Comparison of ENCODE assay signal across 11 mouse cellular contexts in genomic region chr5:104003256-104003931, GRCm38 (mm10). TPM values are rescaled to one million over a fixed set of nuclear protein-coding genes. Genes with fewer than 3 reads are reported as not detected.
DNase-seq lines count a peak whose midpoint lies in the region; ATAC-seq and TF ChIP-seq lines count a peak whose summit lies in the region.
"Had no signal": no experiment of that assay in that cellular context is flagged by ENCODE, and none has a peak within 500 bp of the region (broad histone marks: within the 10 kb centered on the region; RNA-seq: fewer than 3 reads in every experiment).

No protein-coding gene starts in this region.

- H3K27me3 ChIP-seq in kidney, postnatal 0 days (ENCODE audit: insufficient read depth, low read length) = no peaks in the 10 kb centered on the region
- no peaks in the 10 kb centered on the region for H3K27me3 ChIP-seq in forebrain, embryonic 15.5 days
- H3K27me3 ChIP-seq in liver, embryonic 15.5 days = no peaks in the 10 kb centered on the region
- H3K27me3 ChIP-seq in neural tube, embryonic 13.5 days = peaks cover 8% of the 10 kb centered on the region; the same call in 1 of the 2 replicates

- H3K27ac ChIP-seq in kidney, postnatal 0 days = peak overlapping the region; percentile 54
- H3K27ac ChIP-seq in forebrain, embryonic 15.5 days (replicated peaks) = no peak overlapping the region
- H3K27ac ChIP-seq in liver, embryonic 15.5 days (replicated peaks) = peak overlapping the region; percentile 6; the same call in 1 of the 2 replicates
- no peak overlapping the region for H3K27ac ChIP-seq in neural tube, embryonic 13.5 days (replicated peaks)
- no peak overlapping the region for H3K27ac ChIP-seq in left cerebral cortex, adult 2 months
- H3K27ac ChIP-seq: heart, embryonic 10.5 days had no signal

- ATAC-seq in kidney, postnatal 0 days (replicated peaks; ENCODE audit: low FRiP score, low read depth) = 0 out of 2 replicates have a peak, but pooled peaks have one; percentile 10
- no peak for ATAC-seq in forebrain, embryonic 15.5 days (replicated peaks)
- ATAC-seq in liver, embryonic 15.5 days (ENCODE audit: insufficient read depth) = no peak
- ATAC-seq in neural tube, embryonic 13.5 days (ENCODE audit: low read depth) = no peak

- DNase-seq in kidney, postnatal 0 days (ENCODE audit: low spot score) = no peak
- no peak for DNase-seq in kidney, adult 18-20 months
- DNase-seq in retina, postnatal 1 day = no peak
- no peak for DNase-seq in left cerebral cortex, adult 2 months (ENCODE audit: extremely low spot score in 1 of 2, low spot score in 2 of 2)
- no peak for DNase-seq in adrenal gland, postnatal 10 days
- DNase-seq: kidney, postnatal 25 days had no signal

- 50% methylated on average over 15 of the region's 15 CpGs for WGBS in kidney, postnatal 0 days
- WGBS in forebrain, embryonic 15.5 days = 47% methylated on average over 15 of the region's 15 CpGs
- 61% methylated on average over 15 of the region's 15 CpGs for whole genome bisulfite sequencing in liver, embryonic 15.5 days (ENCODE audit: insufficient replicate concordance)
- WGBS in neural tube, embryonic 13.5 days = 57% methylated on average over 15 of the region's 15 CpGs

- H3K9me3 ChIP-seq in kidney, postnatal 0 days (replicated peaks; ENCODE audit: low read length) = no peaks in the 10 kb centered on the region
- no peaks in the 10 kb centered on the region for H3K9me3 ChIP-seq in forebrain, embryonic 15.5 days
- H3K9me3 ChIP-seq in liver, embryonic 15.5 days (replicated peaks) = no peaks in the 10 kb centered on the region
- no peaks in the 10 kb centered on the region for H3K9me3 ChIP-seq in neural tube, embryonic 13.5 days
- H3K9me3 ChIP-seq: heart, embryonic 10.5 days had no signal

- H3K4me2 ChIP-seq in kidney, postnatal 0 days (ENCODE audit: low read length) = peak overlapping the region; percentile 30
- peak overlapping the region; percentile 14 for H3K4me2 ChIP-seq in forebrain, embryonic 15.5 days (replicated peaks)
- peak overlapping the region; percentile 16 for H3K4me2 ChIP-seq in liver, embryonic 15.5 days
- peak overlapping the region; percentile 33 for H3K4me2 ChIP-seq in neural tube, embryonic 13.5 days

- no peaks in the 10 kb centered on the region; the same call in 1 of the 2 replicates for H3K4me1 ChIP-seq in kidney, postnatal 0 days (replicated peaks; ENCODE audit: insufficient read depth, low read length)
- peaks cover 2% of the 10 kb centered on the region; the same call in 1 of the 2 replicates for H3K4me1 ChIP-seq in forebrain, embryonic 15.5 days
- H3K4me1 ChIP-seq in liver, embryonic 15.5 days (replicated peaks) = peaks cover 9% of the 10 kb centered on the region; the same call in 1 of the 2 replicates
- H3K4me1 ChIP-seq in neural tube, embryonic 13.5 days (replicated peaks) = 0 out of 2 replicates have a peak, but pooled peaks cover 5% of the 10 kb centered on the region
- H3K4me1 ChIP-seq: heart, embryonic 10.5 days had no signal

- no peak overlapping the region for H3K4me3 ChIP-seq in kidney, postnatal 0 days (replicated peaks; ENCODE audit: low read depth, low read length)
- H3K4me3 ChIP-seq in forebrain, embryonic 15.5 days = no peak overlapping the region
- H3K4me3 ChIP-seq in liver, embryonic 15.5 days (replicated peaks) = no peak overlapping the region
- no peak overlapping the region for H3K4me3 ChIP-seq in neural tube, embryonic 13.5 days
- no peak overlapping the region for H3K4me3 ChIP-seq in left cerebral cortex, adult 2 months
- H3K4me3 ChIP-seq: heart, embryonic 10.5 days had no signal

- TF ChIP-seq CTCF in kidney, postnatal 0 days (IDR thresholded peaks at IDR 0.05; ENCODE audit: low read depth) = no peak
- no peak for TF ChIP-seq CTCF in left cerebral cortex, adult 2 months (IDR thresholded peaks at IDR 0.05)

- intact Hi-C loops in left cerebral cortex, adult 2 months (cut with DNase I) = no loop called here

- H3K9ac ChIP-seq in kidney, postnatal 0 days (ENCODE audit: low read depth, low read length) = no peak overlapping the region; the same call in 1 of the 2 replicates
- H3K9ac ChIP-seq in forebrain, embryonic 15.5 days (replicated peaks) = no peak overlapping the region
- H3K9ac ChIP-seq in liver, embryonic 15.5 days = no peak overlapping the region
- H3K9ac ChIP-seq in neural tube, embryonic 13.5 days = 0 out of 2 replicates have a peak overlapping the region, but pooled peaks have one; percentile 32

- peaks cover 17% of the 10 kb centered on the region; the same call in 1 of the 2 replicates for H3K36me3 ChIP-seq in kidney, postnatal 0 days (ENCODE audit: insufficient read depth, low read length)
- no peaks in the 10 kb centered on the region for H3K36me3 ChIP-seq in forebrain, embryonic 15.5 days
- peaks cover 8% of the 10 kb centered on the region; the same call in 1 of the 2 replicates for H3K36me3 ChIP-seq in liver, embryonic 15.5 days (replicated peaks)
- no peaks in the 10 kb centered on the region for H3K36me3 ChIP-seq in neural tube, embryonic 13.5 days

RNA-seq across cellular contexts. Expression of gene Hsd17b11, which starts 18.3 kb away (rescaled TPM):
- 12.3 and 12.4 TPM in 2 replicates for polyA plus RNA-seq in kidney, postnatal 0 days (2015; fragmentation: Nextera tagmentation; extraction: Ambion mirVana)
- polyA plus RNA-seq in forebrain, embryonic 15.5 days (2015; fragmentation: Nextera tagmentation; extraction: Ambion mirVana) = 1.1 and 1.8 TPM in 2 replicates
- polyA plus RNA-seq in liver, embryonic 15.5 days (2015; fragmentation: Nextera tagmentation; extraction: Ambion mirVana) = 2.6 and 2.7 TPM in 2 replicates
- 2.3 and 2.7 TPM in 2 replicates for polyA plus RNA-seq in neural tube, embryonic 13.5 days (2015; fragmentation: Nextera tagmentation; extraction: Ambion mirVana)
- total RNA-seq in left cerebral cortex, adult 2 months (2021) = 10 to 100 TPM; 42.3 to 42.7 TPM
- total RNA-seq in adrenal gland, postnatal 10 days (2021) = 10 to 100 TPM; 58.6 to 77.1 TPM

RNA-seq across cellular contexts. Expression of gene Hsd17b13, which starts 26.2 kb away (rescaled TPM):
- polyA plus RNA-seq in kidney, postnatal 0 days (2015; fragmentation: Nextera tagmentation; extraction: Ambion mirVana) = 0.13 and 0.24 TPM in 2 replicates
- polyA plus RNA-seq in forebrain, embryonic 15.5 days (2015; fragmentation: Nextera tagmentation; extraction: Ambion mirVana) = not detected in 2 replicates
- 35.5 and 52.8 TPM in 2 replicates for polyA plus RNA-seq in liver, embryonic 15.5 days (2015; fragmentation: Nextera tagmentation; extraction: Ambion mirVana)
- polyA plus RNA-seq in neural tube, embryonic 13.5 days (2015; fragmentation: Nextera tagmentation; extraction: Ambion mirVana) = not detected in 2 replicates
- under 1 TPM in 1 of 2 experiments, not detected in 1; 0.42 TPM for total RNA-seq in left cerebral cortex, adult 2 months (2021)
- total RNA-seq in adrenal gland, postnatal 10 days (2021) = 100 to 1,000 TPM in 1 of 2 experiments, 10 to 100 TPM in 1; 59.3 to 169 TPM
- polyA plus RNA-seq: heart, embryonic 10.5 days; limb, embryonic 11.5 days had no signal

RNA-seq across cellular contexts. Expression of gene Nudt9, which starts 42.7 kb away (rescaled TPM):
- 63.1 and 65.1 TPM in 2 replicates for polyA plus RNA-seq in kidney, postnatal 0 days (2015; fragmentation: Nextera tagmentation; extraction: Ambion mirVana)
- 56.6 and 61.3 TPM in 2 replicates for polyA plus RNA-seq in forebrain, embryonic 15.5 days (2015; fragmentation: Nextera tagmentation; extraction: Ambion mirVana)
- polyA plus RNA-seq in liver, embryonic 15.5 days (2015; fragmentation: Nextera tagmentation; extraction: Ambion mirVana) = 69.4 and 69.6 TPM in 2 replicates
- 65.9 and 76.2 TPM in 2 replicates for polyA plus RNA-seq in neural tube, embryonic 13.5 days (2015; fragmentation: Nextera tagmentation; extraction: Ambion mirVana)
- total RNA-seq in left cerebral cortex, adult 2 months (2021) = 10 to 100 TPM; 66.1 to 68.4 TPM
- 10 to 100 TPM; 52.0 to 53.2 TPM for total RNA-seq in adrenal gland, postnatal 10 days (2021)

Comparison
In these comparisons a context has a peak if more than half of its experiments do, and no peak if none do; other contexts are left out.
1. H3K27ac ChIP-seq: peak in kidney, postnatal 0 days (single experiment) and liver, embryonic 15.5 days (single experiment); none in forebrain, embryonic 15.5 days (single experiment), neural tube, embryonic 13.5 days (single experiment) and left cerebral cortex, adult 2 months (single experiment).
2. RNA of gene Hsd17b13, which starts 26.2 kb away (polyA plus RNA-seq): 35.5 to 52.8 TPM in liver, embryonic 15.5 days; 0.13 to 0.24 TPM in kidney, postnatal 0 days, not detected in neural tube, embryonic 13.5 days and not detected in forebrain, embryonic 15.5 days; every median in the first group is over 10 times any median in the second.
3. Peak in every context shown above with its lines, with median percentiles within 50 percentile points of each other: H3K4me2 ChIP-seq.